Mouse (Mus musculus) gastrocnemius, adult 2 months (tissue): ENCODE results near the gene Ucma. TPM values are rescaled to one million over a fixed set of nuclear protein-coding genes. Genes with fewer than 3 reads are reported as not detected.

Source experiments
- DNase-seq: peaks from one replicate; pipeline ENCODE4 v3.0.0; 2022
- H3K27ac ChIP-seq: fragments of 200-600 bp; 2 replicates; pipeline ENCODE4 v1.8.1; 2022; ENCODE audit warnings: mild to moderate bottlenecking
- H3K4me3 ChIP-seq: fragments of 200-600 bp; 2 replicates; pipeline ENCODE4 v1.8.1; 2022; ENCODE audit warnings: mild to moderate bottlenecking, moderate library complexity
- CTCF ChIP-seq: fragments of 200-600 bp; IDR thresholded peaks from 2 replicates; pipeline ENCODE4 v1.8.1; 2022; ENCODE audit warnings: antibody characterized with exemption, mild to moderate bottlenecking, moderate library complexity
- intact Hi-C: fragments of 180-260 bp; cut with DNase I; formaldehyde crosslinking; loops from one replicate; pipeline ENCODE4 v1.15.1; 2025
- total RNA-seq, 2 experiments: library from RNA; stranded (reverse); gene quantifications; 2 replicates each; pipeline ENCODE4 v1.2.3; 2021

Gene Ucma
- total RNA-seq, 2 experiments from 2014 or later, result not detected

- H3K4me3 ChIP-seq, result no peak overlapping the region
- no peak overlapping the region for H3K27ac ChIP-seq
- DNase-seq, result no peak
- no peak for TF ChIP-seq CTCF
- intact Hi-C loops, result no loop called here
Observed at GRCm38 (mm10) chr2:4985000-4985399, 9.1 kb downstream of the Ucma start.

- no peak for DNase-seq
- no peak for TF ChIP-seq CTCF
- no peak overlapping the region for H3K27ac ChIP-seq
- intact Hi-C loops, result no loop called here
- H3K4me3 ChIP-seq, result no peak overlapping the region
Observed at GRCm38 (mm10) chr2:4986798-4987197, 10.9 kb downstream of the Ucma start.

- DNase-seq, result no peak
- H3K4me3 ChIP-seq, result no peak overlapping the region
- intact Hi-C loops, result no loop called here
- H3K27ac ChIP-seq, result no peak overlapping the region
- no peak for TF ChIP-seq CTCF
Observed at GRCm38 (mm10) chr2:4987388-4988180, 11.7 kb downstream of the Ucma start.

GRCm38 (mm10) chr2:4988826-4989424 lies 13.0 kb downstream of the Ucma start:
- TF ChIP-seq CTCF, result peak; percentile 4; the same call in 1 of the 2 replicates

GRCm38 (mm10) chr2:4993584-4993983 lies 17.7 kb downstream of the Ucma start:
- no peak overlapping the region for H3K27ac ChIP-seq
- no peak for TF ChIP-seq CTCF
- no peak overlapping the region for H3K4me3 ChIP-seq
- intact Hi-C loops, result no loop called here
- DNase-seq, result no peak

More at GRCm38 (mm10) chr2:4988826-4989424, 13.0 kb downstream of the Ucma start:
- DNase-seq, result no peak
- intact Hi-C loops, result no loop called here
- H3K4me3 ChIP-seq, result no peak overlapping the region
- no peak overlapping the region for H3K27ac ChIP-seq

GRCm38 (mm10) chr2:4994436-4994835 lies 18.5 kb downstream of the Ucma start:
- H3K27ac ChIP-seq, result no peak overlapping the region
- DNase-seq, result no peak
- no peak for TF ChIP-seq CTCF
- intact Hi-C loops, result no loop called here
- H3K4me3 ChIP-seq, result no peak overlapping the region

GRCm38 (mm10) chr2:4995646-4996045 lies 19.7 kb downstream of the Ucma start:
- no peak for TF ChIP-seq CTCF
- DNase-seq, result no peak
- H3K27ac ChIP-seq, result no peak overlapping the region
- intact Hi-C loops, result no loop called here
- H3K4me3 ChIP-seq, result no peak overlapping the region

- intact Hi-C loops, result no loop called here
- no peak for TF ChIP-seq CTCF
- no peak for DNase-seq
- no peak overlapping the region for H3K27ac ChIP-seq
- no peak overlapping the region for H3K4me3 ChIP-seq
Observed at GRCm38 (mm10) chr2:4996421-4996824, 20.5 kb downstream of the Ucma start.

- Histone ChIP-seq H3K27ac (no peak overlapping the region), H3K4me3 (no peak overlapping the region)
- intact Hi-C loops, result no loop called here
- peak; percentile 26 for TF ChIP-seq CTCF
- no peak for DNase-seq
Observed at GRCm38 (mm10) chr2:4998905-4999304, 23.0 kb downstream of the Ucma start.

- H3K27ac ChIP-seq, result no peak overlapping the region
- no peak overlapping the region for H3K4me3 ChIP-seq
- no peak for DNase-seq
- intact Hi-C loops, result no loop called here
- no peak for TF ChIP-seq CTCF
Observed at GRCm38 (mm10) chr2:5001266-5001665, 25.3 kb downstream of the Ucma start.

- intact Hi-C loops, result no loop called here
- H3K27ac ChIP-seq, result no peak overlapping the region
- TF ChIP-seq CTCF, result no peak
- no peak overlapping the region for H3K4me3 ChIP-seq
- DNase-seq, result no peak
Observed at GRCm38 (mm10) chr2:5007107-5007506, 31.2 kb downstream of the Ucma start.

GRCm38 (mm10) chr2:5011898-5012490 lies 36.1 kb downstream of the Ucma start:
- TF ChIP-seq CTCF, result no peak
- no peak overlapping the region for H3K27ac ChIP-seq
- no peak for DNase-seq
- intact Hi-C loops, result loop anchor here (5.0 kb wide), 1 partner anchor 95 kb away; the partner anchor contains the start of gene Phyh
- peak overlapping the region; percentile 76 for H3K4me3 ChIP-seq
